Mouse (Mus musculus) ES-E14 (cell line): ENCODE measurements around the gene Kctd21.

Experiments used
- CHD2 ChIP-seq: IDR thresholded peaks from 2 replicates; pipeline ENCODE4 v1.6.1; 2014; ENCODE audit warnings: mild to moderate bottlenecking, low read depth, low read length, inconsistent platforms
- HCFC1 ChIP-seq: IDR thresholded peaks from 2 replicates; pipeline ENCODE4 v1.6.1; 2012; ENCODE audit warnings: low read length, inconsistent platforms, borderline replicate concordance; ENCODE audit not compliant: insufficient read depth
- MAFK ChIP-seq: IDR thresholded peaks from 2 replicates; pipeline ENCODE4 v1.6.1; 2014; ENCODE audit warnings: mild to moderate bottlenecking, low read depth, low read length, inconsistent platforms; ENCODE audit not compliant: insufficient read depth
- ZC3H11A ChIP-seq: IDR thresholded peaks from 2 replicates; pipeline ENCODE4 v1.6.1; 2012; ENCODE audit warnings: low read depth, mild to moderate bottlenecking, inconsistent platforms, low read length, borderline replicate concordance
- ZNF384 ChIP-seq: IDR thresholded peaks from 2 replicates; pipeline ENCODE4 v1.6.1; 2012; ENCODE audit warnings: low read depth, low read length, inconsistent platforms

- TF ChIP-seq CHD2 = no peak
- no peak for TF ChIP-seq MAFK
- TF ChIP-seq HCFC1 = no peak
- no peak for TF ChIP-seq ZNF384
- no peak for TF ChIP-seq ZC3H11A
Measured at GRCm38 (mm10) chr7:97339623-97340022, 7.5 kb downstream of the Kctd21 start.
